Mouse (Mus musculus) spleen, embryonic (tissue): ENCODE data around the gene Eps8l2.

Experiments used
- CTCF ChIA-PET: fragments of 350-600 bp; sonication (Branson Sonifier 250); formaldehyde crosslinking; loops from one replicate; lab custom pipeline; 2022; lab: Charles Lee

Gene Eps8l2

GRCm38 (mm10) chr7:141338576-141339131 is at the start of gene Eps8l2:
Gene Eps8l2, plus strand, starts transcription at chr7:141338880.
- CTCF ChIA-PET = interaction anchor here (0.5 to 0.7 kb wide), 3 partner anchors 20 to 288 kb away, joined by 3 to 6 read pairs (median 4); no protein-coding TSS in a partner anchor

- CTCF ChIA-PET = no interaction called here
Observed at GRCm38 (mm10) chr7:141291921-141292582, 46.6 kb upstream of the Eps8l2 start, which contains the start of gene Drd4. Gene Drd4, plus strand, starts transcription at chr7:141292006.

GRCm38 (mm10) chr7:141292583-141293388 is 45.9 kb upstream of the Eps8l2 start:
- CTCF ChIA-PET = no interaction called here

DNA sequence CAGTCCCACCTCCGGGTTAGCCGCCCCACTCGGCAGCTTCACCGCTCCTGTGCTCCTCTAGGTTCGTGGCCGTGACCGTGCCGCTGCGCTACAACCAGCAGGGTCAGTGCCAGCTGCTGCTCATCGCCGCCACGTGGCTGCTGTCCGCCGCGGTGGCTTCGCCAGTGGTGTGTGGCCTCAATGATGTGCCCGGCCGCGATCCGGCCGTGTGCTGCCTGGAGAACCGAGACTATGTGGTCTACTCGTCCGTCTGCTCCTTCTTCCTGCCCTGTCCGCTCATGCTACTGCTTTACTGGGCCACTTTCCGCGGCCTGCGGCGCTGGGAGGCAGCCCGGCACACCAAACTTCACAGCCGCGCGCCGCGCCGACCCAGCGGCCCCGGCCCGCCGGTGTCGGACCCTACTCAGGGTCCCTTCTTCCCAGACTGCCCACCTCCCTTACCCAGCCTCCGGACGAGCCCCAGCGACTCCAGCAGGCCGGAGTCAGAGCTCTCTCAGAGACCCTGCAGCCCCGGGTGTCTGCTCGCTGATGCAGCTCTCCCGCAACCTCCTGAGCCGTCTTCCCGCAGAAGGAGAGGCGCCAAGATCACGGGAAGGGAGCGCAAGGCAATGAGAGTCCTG is 44.7 kb upstream of the Eps8l2 start:
- CTCF ChIA-PET = interaction anchor here (1.0 kb wide), 1 partner anchor 25 kb away, joined by 3 read pairs; no protein-coding TSS in a partner anchor

DNA sequence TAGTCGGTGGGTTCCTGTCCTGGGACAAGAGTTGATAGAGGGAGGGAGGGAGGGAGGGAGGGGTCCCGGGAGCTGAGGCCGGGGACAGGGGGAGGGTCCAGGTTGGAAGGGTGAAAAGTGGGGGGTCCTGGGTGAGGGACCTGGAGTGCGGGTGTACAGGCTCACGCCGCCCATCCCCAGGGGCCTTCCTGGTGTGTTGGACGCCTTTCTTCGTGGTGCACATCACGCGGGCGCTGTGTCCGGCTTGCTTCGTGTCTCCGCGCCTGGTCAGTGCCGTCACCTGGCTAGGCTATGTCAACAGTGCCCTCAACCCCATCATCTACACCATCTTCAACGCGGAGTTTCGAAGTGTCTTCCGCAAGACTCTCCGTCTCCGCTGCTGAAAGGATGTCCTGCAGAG is 44.2 kb upstream of the Eps8l2 start:
- CTCF ChIA-PET = interaction anchor here (1.0 kb wide), 1 partner anchor 26 kb away, joined by 3 read pairs; no protein-coding TSS in a partner anchor

- CTCF ChIA-PET = no interaction called here
Observed at GRCm38 (mm10) chr7:141297926-141298650, 40.6 kb upstream of the Eps8l2 start.

DNA sequence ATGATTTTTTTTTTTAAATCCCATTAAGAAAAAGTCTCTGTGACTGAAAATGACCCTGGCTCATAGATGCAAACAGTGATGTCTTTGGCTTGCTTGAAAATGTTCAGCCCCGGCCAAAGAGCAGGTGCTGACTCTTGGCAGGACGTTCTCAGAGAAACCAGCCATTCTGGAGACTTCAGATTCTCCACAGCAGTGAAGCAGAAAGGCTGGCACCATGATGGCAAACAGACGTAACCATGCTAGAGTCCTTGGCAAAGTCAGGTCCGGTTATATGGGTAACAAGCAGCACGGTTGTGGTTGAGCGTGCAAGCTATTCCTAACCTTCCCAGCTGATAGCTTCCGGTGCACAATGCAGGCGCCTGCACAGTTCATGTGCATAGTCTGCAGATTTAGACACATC is 39.5 kb upstream of the Eps8l2 start:
- CTCF ChIA-PET = no interaction called here

DNA sequence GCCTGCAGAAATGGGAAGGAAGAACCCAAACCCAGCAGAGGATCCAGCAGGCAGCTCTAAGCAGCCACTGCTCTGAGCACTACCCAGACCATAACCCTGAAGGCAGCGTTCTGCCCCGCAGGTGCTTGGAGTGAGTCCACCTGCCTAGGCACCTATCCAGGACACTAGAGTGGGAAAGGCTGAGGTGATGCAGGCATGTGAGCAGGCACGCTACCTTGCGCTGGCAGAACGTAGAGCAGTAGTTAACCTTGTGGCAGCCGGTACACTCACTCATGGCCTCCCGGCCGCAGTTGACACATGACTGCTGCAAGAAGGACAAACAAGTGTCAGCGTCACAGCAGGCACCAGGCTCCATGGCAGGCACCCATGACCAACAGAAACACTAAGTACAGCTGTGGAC is 37.3 kb upstream of the Eps8l2 start:
- CTCF ChIA-PET = no interaction called here

DNA sequence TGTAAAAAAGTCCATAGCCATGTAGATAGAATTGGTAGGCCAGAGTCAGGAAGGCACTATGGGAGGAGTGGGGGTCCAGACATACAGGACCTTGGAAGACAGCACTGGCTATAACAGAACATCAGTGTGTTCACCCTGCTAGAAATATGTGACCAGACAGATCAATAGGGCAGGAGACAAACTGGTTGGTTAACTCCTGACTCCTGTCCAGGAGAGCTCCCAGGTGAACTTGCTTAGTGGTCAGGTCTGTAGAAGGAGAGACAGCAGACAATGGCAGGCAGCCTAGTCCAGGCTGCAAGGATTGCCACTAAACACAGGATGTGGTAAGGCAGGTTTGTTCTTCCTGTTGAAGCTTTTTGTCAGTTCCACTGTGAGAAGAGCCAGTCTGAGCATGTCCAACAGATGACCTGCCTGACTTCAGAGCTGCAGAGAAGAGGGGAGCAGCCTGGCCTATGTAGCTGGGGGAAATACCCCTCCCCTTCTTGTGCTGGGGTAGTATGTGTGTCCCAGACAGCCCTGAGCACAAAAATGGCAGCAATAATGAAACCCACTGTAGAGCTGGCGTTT is 35.9 kb upstream of the Eps8l2 start:
- CTCF ChIA-PET = interaction anchor here (1.1 kb wide), 1 partner anchor 26 kb away, joined by 8 read pairs; no protein-coding TSS in a partner anchor

DNA sequence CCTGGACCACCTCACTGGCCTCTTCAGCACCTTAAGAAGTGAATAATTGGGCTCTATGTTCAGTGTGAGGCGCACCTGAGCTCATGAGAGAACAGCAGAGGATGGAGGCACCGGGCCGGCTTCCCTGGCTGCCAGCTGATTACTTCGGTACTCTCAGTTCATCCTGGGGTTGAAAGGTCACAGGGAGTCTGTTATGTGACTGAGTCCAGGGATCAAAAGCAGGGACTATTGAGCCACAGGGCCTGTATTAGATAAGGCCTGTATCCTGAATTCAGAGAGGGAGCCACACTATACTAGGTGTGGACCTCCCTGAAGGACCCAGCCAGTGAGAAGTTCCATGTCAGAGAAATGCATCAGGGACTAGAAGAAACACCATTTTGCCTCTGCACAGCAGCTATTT is 34.1 kb upstream of the Eps8l2 start:
- CTCF ChIA-PET = no interaction called here

DNA sequence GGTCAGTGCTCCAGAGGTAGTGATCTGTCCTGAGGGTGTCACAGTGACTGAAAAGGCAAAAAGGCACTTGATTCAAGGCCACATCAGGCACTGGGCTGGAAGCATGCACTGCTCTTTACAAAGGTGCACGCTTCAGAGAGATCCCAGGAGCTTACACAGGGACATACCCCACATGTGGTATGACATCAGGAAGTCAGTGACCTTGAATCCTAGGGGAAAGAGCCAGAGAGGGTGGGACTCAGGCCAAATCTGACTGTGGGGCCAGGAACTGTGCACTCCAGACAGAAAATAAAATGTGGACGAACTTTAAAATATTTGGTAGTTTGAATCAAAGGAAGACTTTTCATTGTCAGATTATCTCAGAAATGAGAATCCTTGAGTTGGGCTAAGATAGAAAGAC is 24.3 kb upstream of the Eps8l2 start:
- CTCF ChIA-PET = no interaction called here

DNA sequence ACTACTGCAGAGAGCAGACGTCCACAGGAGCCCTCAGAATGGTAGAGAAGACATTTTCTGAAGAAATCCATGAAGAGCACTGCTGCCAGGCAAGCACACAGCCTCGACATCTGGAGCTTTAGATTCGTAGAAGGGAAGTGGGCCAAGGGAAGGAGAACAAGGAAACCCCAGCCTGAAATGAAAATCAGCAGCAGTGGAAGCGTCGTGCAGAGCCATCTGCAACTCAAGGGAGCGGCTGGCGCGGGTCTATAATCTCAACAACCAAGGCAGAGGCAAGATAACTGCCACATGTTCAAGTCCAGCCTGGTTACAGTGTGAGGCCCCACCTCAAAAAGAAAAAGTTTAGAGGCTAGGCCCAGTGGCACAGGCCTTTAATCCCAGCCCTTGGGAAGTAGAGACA is 23.6 kb upstream of the Eps8l2 start:
- CTCF ChIA-PET = interaction anchor here (0.9 kb wide), 1 partner anchor 47 kb away, joined by 3 read pairs; no protein-coding TSS in a partner anchor

- CTCF ChIA-PET = interaction anchor here (1.0 kb wide), 1 partner anchor 51 kb away, joined by 3 read pairs; no protein-coding TSS in a partner anchor
Observed at GRCm38 (mm10) chr7:141315974-141316373, 22.7 kb upstream of the Eps8l2 start.

DNA sequence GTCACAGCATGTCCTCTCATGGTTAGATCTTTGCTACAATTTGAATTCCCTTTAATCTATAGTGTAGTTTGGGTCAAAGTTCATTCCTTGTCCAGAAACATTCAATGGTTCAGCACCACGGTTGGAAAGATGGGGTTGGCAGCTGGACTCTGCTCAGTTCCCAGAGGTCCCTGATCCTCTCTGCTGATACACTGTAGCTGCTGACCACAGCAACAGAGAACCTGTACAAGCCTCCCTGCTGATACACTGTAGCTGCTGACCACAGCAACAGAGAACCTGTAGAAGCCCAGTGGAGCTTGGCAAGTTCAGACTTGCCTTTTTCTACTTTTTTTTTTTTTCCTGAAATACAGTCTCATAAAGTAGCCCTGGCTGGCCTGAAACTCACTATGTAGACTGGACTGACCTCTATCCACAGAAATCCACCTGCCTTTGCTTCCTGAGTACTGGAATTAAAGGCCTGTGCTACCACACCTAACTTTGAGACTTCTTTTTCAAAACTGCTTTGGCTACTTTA is 21.0 kb upstream of the Eps8l2 start:
- CTCF ChIA-PET = no interaction called here

DNA sequence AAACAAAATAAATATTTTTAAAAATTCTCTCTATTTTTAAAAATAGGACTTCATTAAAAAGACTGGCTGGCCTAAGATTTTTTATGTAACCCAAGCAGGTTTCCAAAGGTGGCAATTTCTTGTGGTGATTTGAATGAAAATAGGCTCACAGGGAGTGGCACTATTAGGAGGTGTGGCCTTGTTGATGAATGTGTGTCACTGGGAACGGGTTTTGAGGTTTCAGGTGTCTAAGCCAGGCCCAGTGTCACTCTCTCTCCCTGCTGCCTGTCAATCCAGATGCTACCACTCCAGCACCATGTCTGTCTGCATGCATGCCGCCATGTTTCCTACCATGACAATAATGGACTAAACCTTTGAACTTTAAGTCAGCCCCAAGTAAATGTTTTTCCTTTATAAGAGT is 19.2 kb upstream of the Eps8l2 start:
- CTCF ChIA-PET = no interaction called here

GRCm38 (mm10) chr7:141324686-141325085 is 14.0 kb upstream of the Eps8l2 start:
- CTCF ChIA-PET = no interaction called here

- CTCF ChIA-PET = no interaction called here
Observed at GRCm38 (mm10) chr7:141326546-141327446, 11.9 kb upstream of the Eps8l2 start.

DNA sequence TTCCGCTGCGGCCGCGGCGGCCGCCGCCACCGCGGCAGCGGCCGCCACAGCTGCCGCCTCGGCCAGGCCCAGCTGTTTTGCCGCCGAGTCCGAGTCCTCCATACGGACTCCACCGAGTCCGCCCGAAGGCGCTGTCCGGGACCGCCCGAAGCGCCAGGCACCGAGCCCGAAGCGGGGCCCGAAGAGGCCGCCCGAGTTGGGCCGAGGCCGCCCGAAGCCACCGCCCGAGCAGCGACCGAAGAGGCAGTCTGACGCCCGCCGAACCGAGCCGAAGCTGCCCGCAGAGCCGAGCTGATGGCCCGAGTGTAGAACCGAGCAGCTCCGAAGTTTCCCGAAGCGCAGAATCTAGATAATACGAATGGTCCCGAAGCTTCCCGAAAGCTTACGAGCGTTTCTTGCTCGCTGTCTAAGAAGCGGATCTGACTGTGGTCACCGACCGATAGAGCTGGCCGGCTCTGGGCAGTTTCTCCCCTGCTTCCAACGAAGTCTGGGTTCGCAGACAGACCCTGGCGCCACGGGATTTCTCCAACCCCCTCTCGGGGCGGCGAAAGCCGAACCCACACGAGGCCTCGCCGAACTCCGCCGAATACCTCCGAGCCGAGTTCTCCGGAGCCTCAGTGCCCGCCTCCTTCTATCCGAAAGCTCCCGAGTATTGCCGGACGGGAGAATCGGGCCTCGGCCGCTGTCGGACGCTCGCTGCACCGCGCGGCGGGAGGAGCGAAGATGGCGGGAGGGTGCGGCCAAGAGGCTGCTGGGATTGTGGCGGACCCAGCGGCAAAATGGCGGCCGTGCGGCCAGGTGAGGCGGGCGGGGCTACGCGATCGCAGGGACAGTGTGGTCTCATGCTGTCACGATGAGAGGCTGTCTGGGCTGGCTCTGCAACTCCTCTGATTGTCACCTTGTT is 11.0 kb upstream of the Eps8l2 start, which contains the start of the genes Deaf1 and Tmem80:
Gene Deaf1 (minus strand): TSS at position 222 of the 904 bp plus-strand sequence.
Gene Tmem80 (plus strand): TSS at position 271 of the 904 bp plus-strand sequence.
- CTCF ChIA-PET = interaction anchor here (0.6 kb wide), 1 partner anchor 19 kb away, joined by 5 read pairs; no protein-coding TSS in a partner anchor
